Mouse (Mus musculus) stomach, postnatal 0 days (tissue): ENCODE data around the gene Snap47. TPM values are rescaled to one million over a fixed set of nuclear protein-coding genes. Genes with fewer than 3 reads are reported as not detected.

Source experiments
- ATAC-seq: fragments of 200-750 bp; cut with Nextera tagmentation; 2 replicates; pipeline ENCODE4 v1.8.0; 2017; ENCODE audit not compliant: low FRiP score, low TSS enrichment
- DNase-seq: peaks from one replicate; pipeline ENCODE4 v3.0.0-alpha.2; 2016; ENCODE audit warnings: low spot score
- H3K27ac ChIP-seq: fragments of 300-500 bp; sonication (generic); replicated peaks from 2 replicates; pipeline ENCODE4 v1.5.1; 2014; ENCODE audit warnings: mild to moderate bottlenecking, control low read depth
- H3K27me3 ChIP-seq: fragments of 300-500 bp; sonication (generic); 2 replicates; pipeline ENCODE4 v1.6.1; 2014; ENCODE audit warnings: low read length; ENCODE audit not compliant: control insufficient read depth, insufficient read depth
- H3K36me3 ChIP-seq: fragments of 300-500 bp; sonication (generic); 2 replicates; pipeline ENCODE4 v1.6.1; 2014; ENCODE audit warnings: low read length, mixed read lengths; ENCODE audit not compliant: control insufficient read depth, insufficient read depth
- H3K4me1 ChIP-seq: fragments of 300-500 bp; sonication (generic); replicated peaks from 2 replicates; pipeline ENCODE4 v1.6.1; 2014; ENCODE audit warnings: antibody characterized with exemption; ENCODE audit not compliant: control insufficient read depth, insufficient read depth
- H3K4me2 ChIP-seq: fragments of 300-500 bp; sonication (generic); replicated peaks from 2 replicates; pipeline ENCODE4 v1.6.1; 2014; ENCODE audit warnings: low read depth, mild to moderate bottlenecking, control low read depth, moderate library complexity
- H3K4me3 ChIP-seq: fragments of 300-500 bp; sonication (generic); 2 replicates; pipeline ENCODE4 v1.5.1; 2014; ENCODE audit warnings: low read depth, low read length, control low read depth
- H3K9ac ChIP-seq: fragments of 300-500 bp; sonication (generic); 2 replicates; pipeline ENCODE4 v1.6.1; 2014; ENCODE audit warnings: mild to moderate bottlenecking, low read length, control low read depth, mixed read lengths
- H3K9me3 ChIP-seq: fragments of 300-500 bp; sonication (generic); 2 replicates; pipeline ENCODE4 v1.6.1; 2016; ENCODE audit warnings: low read length; ENCODE audit not compliant: control insufficient read depth
- CTCF ChIP-seq: IDR thresholded peaks from 2 replicates; pipeline ENCODE4 v1.5.1; 2016; ENCODE audit warnings: antibody characterized with exemption, low read depth, mild to moderate bottlenecking, moderate library complexity
- EP300 ChIP-seq: optimal IDR thresholded peaks from 2 replicates; pipeline ENCODE3; 2016; ENCODE audit warnings: antibody characterized with exemption
- WGBS: fragments of 180-500 bp; shearing (Covaris S2); extraction: QIAGEN DNeasy Blood & Tissue Kit; methylation state at CpG from one replicate; pipeline ENCODE4 v1.1.7; 2014; 5-methylcytosine and 5-hydroxymethylcytosine counted together
- polyA plus RNA-seq: library from polyadenylated mRNA; unstranded; fragments of >200 nt; fragmentation: Nextera tagmentation; extraction: Ambion mirVana; gene quantifications from 2 replicates; pipeline ENCODE4 v1.2.1, GENCODE M21; 2015

The Snap47 gene
- polyA plus RNA-seq, 1 experiment from 2014 or later, result 50.6 TPM

DNA sequence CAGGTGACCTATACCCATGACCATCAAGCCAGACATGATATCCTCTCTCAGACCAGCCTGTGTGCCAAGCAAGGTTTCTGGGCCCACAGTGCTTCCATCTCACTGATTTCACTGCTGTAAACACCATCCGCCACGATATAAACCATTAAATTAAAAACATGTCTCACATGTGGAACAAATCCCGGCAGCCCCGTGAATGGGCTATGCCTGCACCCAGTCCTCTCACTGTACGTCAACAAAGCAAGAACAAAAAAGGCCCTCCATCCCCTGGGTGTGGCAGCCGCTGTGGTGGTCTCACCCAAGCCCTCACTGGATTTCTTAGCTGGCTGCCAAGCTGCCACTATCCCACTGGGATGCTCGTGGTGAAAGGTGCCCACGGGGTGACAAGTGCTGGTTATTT lies 51.2 kb downstream of the Snap47 start:
- no peak for TF ChIP-seq CTCF
- no peak for TF ChIP-seq EP300
- DNase-seq (no peak), ATAC-seq (no peak)
- no peaks in the 10 kb centered on the region for H3K27me3 ChIP-seq
- H3K9me3 ChIP-seq, result no peaks in the 10 kb centered on the region
- H3K4me2 ChIP-seq, result no peak overlapping the region
- H3K4me1 ChIP-seq, result no peaks in the 10 kb centered on the region
- H3K9ac ChIP-seq, result no peak overlapping the region
- no peak overlapping the region for H3K4me3 ChIP-seq
- H3K27ac ChIP-seq, result no peak overlapping the region
- 45% methylated on average over 8 of the region's 8 CpGs for WGBS
- peaks cover 3% of the 10 kb centered on the region; the same call in 1 of the 2 replicates for H3K36me3 ChIP-seq

DNA sequence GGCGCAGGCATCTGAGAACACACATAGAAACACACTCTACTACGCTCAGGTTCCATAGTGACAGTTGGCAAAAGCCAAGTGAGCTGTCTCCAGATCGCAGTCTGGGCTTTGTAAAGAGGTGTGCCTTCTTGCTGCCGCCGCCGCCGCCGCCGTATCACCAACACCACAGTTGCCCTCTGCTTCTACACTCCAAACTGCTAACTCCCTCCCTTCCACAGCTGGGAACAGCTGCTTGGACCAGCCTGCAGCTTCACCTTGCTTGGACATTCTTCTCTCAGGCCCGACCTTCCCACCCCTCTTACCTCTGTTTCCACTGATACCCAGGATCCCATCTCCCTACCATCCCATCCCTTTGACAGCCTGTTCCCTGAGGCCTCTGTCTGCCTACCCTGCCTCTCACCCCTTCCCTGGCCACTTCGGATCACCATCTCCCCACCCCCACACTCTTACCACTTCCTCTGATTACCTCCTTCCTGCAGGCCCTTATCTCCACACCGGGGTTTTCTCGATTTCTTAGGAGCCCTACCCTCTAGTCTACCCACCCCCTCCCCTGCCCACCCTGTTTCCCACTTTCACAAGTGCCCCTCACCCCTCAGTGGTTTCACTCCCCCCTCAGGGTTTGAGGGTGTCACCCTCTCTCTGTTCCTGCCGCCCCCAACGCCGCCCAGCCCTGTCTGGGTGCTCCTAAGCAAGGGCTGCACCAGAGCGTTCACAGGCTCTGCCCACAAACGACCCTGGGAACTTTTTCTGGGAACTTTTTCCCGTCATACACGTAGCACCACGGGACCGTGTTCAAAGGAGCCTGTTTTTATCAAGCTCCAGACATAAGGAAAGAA lies 53.2 kb downstream of the Snap47 start:
- DNase-seq, result no peak
- WGBS, result 50% methylated on average over 22 of the region's 22 CpGs
- peaks cover 3% of the 10 kb centered on the region; the same call in 1 of the 2 replicates for H3K36me3 ChIP-seq
- H3K27ac ChIP-seq, result no peak overlapping the region
- no peaks in the 10 kb centered on the region for H3K4me1 ChIP-seq
- H3K9ac ChIP-seq, result 0 out of 2 replicates have a peak overlapping the region, but pooled peaks have one; percentile 8
- no peak for ATAC-seq
- H3K27me3 ChIP-seq, result no peaks in the 10 kb centered on the region
- no peaks in the 10 kb centered on the region for H3K9me3 ChIP-seq
- no peak for TF ChIP-seq CTCF
- TF ChIP-seq EP300, result no peak
- no peak overlapping the region for H3K4me3 ChIP-seq
- no peak overlapping the region for H3K4me2 ChIP-seq

DNA sequence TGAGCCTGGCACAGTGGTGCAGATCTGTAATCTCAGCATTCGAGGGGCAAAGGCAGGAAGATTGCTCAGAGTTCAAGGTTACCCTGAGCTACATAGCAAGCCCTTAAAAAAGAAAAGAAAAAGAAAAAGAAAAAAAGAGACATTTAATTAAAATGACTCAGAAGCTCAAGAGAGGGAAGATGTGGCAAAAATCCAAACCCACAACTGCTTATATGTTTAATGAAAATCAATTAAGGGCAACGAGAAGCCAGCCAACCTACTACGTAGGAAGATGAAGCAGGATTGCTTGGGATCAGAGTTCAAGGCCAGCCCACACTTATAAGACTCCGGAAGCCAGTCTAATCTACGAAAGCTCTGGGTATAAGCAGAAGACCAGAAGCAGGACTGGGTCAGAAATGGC lies 56.5 kb downstream of the Snap47 start:
- Histone ChIP-seq H3K4me3 (no peak overlapping the region), H3K9ac (no peak overlapping the region), H3K36me3 (no peaks in the 10 kb centered on the region), H3K27me3 (no peaks in the 10 kb centered on the region), H3K27ac (peak overlapping the region; percentile 56; the same call in 1 of the 2 replicates), H3K4me1 (no peaks in the 10 kb centered on the region), H3K4me2 (no peak overlapping the region), H3K9me3 (no peaks in the 10 kb centered on the region)
- 44% methylated on average over 5 of the region's 5 CpGs for WGBS
- TF ChIP-seq EP300 (no peak), CTCF (no peak)
- no peak for DNase-seq
- ATAC-seq, result no peak

DNA sequence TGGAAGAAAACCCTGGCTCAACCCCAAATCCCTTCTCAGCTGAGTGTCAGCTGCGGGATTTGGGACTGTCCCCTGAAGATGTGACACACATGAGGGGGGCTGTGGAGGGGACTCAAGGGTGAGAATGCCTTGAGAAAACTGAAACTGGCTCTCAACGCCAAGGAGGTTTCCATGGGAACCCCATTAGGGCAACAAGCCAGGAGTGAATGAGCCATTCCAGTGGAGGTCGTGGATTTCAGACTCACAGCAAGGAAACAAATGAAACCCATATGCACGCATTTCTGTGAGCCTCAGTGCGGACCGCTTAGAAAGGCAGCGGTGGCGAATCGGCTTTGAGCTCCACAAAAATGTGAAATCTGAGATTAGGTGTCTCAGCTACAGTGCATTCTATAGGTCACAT lies 57.4 kb downstream of the Snap47 start:
- Histone ChIP-seq H3K27ac (no peak overlapping the region), H3K4me1 (no peaks in the 10 kb centered on the region), H3K4me2 (no peak overlapping the region), H3K27me3 (no peaks in the 10 kb centered on the region), H3K9me3 (no peaks in the 10 kb centered on the region), H3K4me3 (no peak overlapping the region), H3K36me3 (no peaks in the 10 kb centered on the region), H3K9ac (no peak overlapping the region)
- TF ChIP-seq CTCF (no peak), EP300 (no peak)
- 22% methylated on average over 9 of the region's 9 CpGs for WGBS
- ATAC-seq, result peak; percentile 25; the same call in 1 of the 2 replicates
- peak; percentile 42 for DNase-seq

DNA sequence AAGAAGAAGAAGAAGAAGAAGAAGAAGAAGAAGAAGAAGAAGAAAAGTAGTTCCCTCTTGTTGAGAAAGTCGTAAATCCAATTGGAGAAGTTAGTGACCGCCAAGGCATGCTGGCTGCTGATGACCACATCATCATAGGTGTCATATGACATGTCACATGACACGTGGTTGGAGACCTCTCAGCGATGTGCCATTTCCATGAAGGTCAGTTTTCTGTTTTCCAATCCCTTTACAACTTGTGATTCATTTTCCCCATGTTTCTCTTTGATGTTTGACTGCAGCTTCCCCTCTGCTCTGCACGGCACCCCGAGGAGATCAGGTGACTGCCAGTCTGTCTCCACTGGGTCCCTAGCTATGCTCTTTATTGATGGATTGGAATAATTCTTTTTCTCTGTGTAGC lies 58.7 kb downstream of the Snap47 start:
- no peak overlapping the region for H3K4me3 ChIP-seq
- ATAC-seq (no peak), DNase-seq (no peak)
- no peak overlapping the region for H3K4me2 ChIP-seq
- no peaks in the 10 kb centered on the region for H3K4me1 ChIP-seq
- TF ChIP-seq EP300, result no peak
- no peak for TF ChIP-seq CTCF
- no peaks in the 10 kb centered on the region for H3K27me3 ChIP-seq
- no peak overlapping the region for H3K27ac ChIP-seq
- no peaks in the 10 kb centered on the region for H3K36me3 ChIP-seq
- H3K9ac ChIP-seq, result no peak overlapping the region
- 59% methylated on average over 6 of the region's 6 CpGs for WGBS
- H3K9me3 ChIP-seq, result no peaks in the 10 kb centered on the region

DNA sequence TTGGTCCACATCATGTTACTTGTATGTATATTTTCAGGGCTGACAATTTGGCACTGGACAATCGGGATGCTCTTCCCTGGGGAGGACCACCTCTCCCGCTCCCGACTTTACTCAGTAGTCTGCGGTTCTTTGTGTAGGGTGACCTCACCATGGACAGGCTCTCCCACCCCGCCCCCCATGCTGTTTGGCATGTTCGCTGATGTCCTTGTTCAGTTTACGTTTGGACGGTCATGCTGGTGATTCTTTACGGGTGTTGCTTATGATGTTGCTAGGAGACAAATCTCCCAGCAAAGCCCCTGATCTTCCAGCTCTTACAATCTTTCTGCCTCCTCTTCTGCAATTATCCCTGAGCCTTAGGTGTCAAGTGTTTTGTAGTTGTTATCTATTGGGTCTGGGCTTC lies 60.5 kb downstream of the Snap47 start:
- ATAC-seq (peak; percentile 65; the same call in 1 of the 2 replicates), DNase-seq (peak; percentile 48)
- WGBS, result 41% methylated on average over 9 of the region's 9 CpGs
- Histone ChIP-seq H3K9me3 (no peaks in the 10 kb centered on the region), H3K9ac (no peak overlapping the region), H3K4me3 (no peak overlapping the region), H3K4me2 (no peak overlapping the region), H3K27me3 (no peaks in the 10 kb centered on the region), H3K36me3 (no peaks in the 10 kb centered on the region), H3K4me1 (no peaks in the 10 kb centered on the region), H3K27ac (peak overlapping the region; percentile 67)
- no peak for TF ChIP-seq EP300
- no peak for TF ChIP-seq CTCF
